Mouse (Mus musculus) layer of hippocampus, postnatal 36 days (tissue): Measurements from ENCODE around the gene Slc25a25. TPM values are rescaled to one million over a fixed set of nuclear protein-coding genes. Genes with fewer than 3 reads are reported as not detected.

Experiments
- DNase-seq, 2 experiments: peaks; one replicate each; pipeline ENCODE4 v3.0.0; 2022
- total RNA-seq, 2 experiments: library from RNA; stranded (reverse); gene quantifications; 2 replicates each; pipeline ENCODE4 v1.2.3; 2021

Slc25a25 gene
- total RNA-seq, 2 experiments from 2014 or later = 58.1 to 60.0 TPM

GRCm38 (mm10) chr2:32396695-32397094, 54.5 kb downstream of the Slc25a25 start:
- DNase-seq = no peak

- peak; percentile 91 to 92 for DNase-seq
These were observed 55.2 kb downstream of the Slc25a25 start for GRCm38 (mm10) chr2:32395946-32396621.

DNA sequence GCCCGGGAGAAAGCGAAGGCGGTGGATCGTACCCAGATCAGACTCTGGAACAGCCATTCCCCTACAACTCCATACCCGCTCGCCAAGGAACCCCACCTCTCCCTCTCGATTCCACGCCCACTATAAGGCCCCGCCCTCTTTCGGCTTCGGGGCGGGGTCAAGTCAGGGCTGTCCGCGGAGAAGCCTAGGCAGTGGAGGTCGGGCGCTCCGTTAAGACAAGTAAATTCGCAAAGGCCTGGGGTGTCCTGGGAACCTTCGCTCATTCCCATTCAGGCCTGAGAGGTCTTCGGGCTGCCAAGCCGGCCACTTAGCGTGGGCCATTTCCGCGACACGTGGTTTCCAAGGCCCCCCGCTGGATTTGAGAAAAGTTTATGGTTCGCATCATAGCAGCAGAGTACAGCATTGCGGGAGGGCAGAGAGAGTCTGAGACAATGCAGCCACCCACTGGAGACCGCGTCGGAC, 55.7 kb downstream of the Slc25a25 start, which contains the start of gene Ptges2:
TSS of gene Ptges2 (plus strand) at position 413 of the 462 bp plus-strand sequence.
- DNase-seq = peak; percentile 88 to 92

DNA sequence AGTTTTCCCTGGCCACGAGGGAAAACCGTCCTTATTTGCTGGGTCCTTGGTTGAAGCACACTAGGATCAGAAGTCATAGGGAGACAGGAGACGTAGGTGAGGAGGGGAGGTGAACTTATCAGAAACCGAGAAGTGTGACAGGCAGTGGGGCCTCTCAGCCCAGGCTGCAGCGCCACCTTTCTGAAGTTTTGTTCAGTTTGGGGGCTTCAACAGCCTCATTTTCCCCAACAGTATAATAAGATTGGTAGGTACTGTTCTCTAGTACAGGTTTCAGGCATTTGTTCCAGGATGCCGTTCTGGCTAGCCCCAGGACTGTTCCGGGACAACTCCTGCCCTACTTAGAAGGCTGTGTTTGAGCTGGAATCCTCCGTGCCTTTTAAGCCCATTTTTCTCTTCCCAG, 56.3 kb downstream of the Slc25a25 start:
- no peak for DNase-seq

- no peak for DNase-seq
These were observed 59.2 kb downstream of the Slc25a25 start for GRCm38 (mm10) chr2:32392063-32392462.

GRCm38 (mm10) chr2:32390871-32391270, 60.4 kb downstream of the Slc25a25 start:
- DNase-seq = no peak

- DNase-seq = no peak
These were observed 62.1 kb downstream of the Slc25a25 start for GRCm38 (mm10) chr2:32389157-32389556.

GRCm38 (mm10) chr2:32387706-32388490, 63.3 kb downstream of the Slc25a25 start, which contains the start of gene Lcn2:
TSS of gene Lcn2 (minus strand) at chr2:32388252.
- DNase-seq = no peak

DNA sequence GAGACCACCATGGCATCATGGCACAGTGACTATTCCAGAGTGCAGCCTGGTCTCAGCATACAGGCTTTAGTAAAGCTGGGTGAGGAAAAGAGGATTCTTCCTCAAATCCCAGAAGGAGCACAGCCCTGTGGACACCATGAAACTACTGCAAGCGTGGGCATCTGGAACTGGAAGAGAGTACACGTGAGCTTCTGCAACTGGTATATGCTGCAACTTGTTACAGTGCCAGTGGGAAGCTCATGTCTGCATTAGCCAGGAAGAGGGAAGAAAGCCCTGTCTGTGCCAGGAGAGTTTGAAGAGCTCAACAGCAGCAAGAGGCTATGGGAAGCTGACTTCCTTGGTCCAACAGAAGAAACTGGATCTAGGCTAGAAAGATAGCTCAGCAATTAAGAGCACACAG, 68.6 kb downstream of the Slc25a25 start:
- DNase-seq = no peak

DNA sequence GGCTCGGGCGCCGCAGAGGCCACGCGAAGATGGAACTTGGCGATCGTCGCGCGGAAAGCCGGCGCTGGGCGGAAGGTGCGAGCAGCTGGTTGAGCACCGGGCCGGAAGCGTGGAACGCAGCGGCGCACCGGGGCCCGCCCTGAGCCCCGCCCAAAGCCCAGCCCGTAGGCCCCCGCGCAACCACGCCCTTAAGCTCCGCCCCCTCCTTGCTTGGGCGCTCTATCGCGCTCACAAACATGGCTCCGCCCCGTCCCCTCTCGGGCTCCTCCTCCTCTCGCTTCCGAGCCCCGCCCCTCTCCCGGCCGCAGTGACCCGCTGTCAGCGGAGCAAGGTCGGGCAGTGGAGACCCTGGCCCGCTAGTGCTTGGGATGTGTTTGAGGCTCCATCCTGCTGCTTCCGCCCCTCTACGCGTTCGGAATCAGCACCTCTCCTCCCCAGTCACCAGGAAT, 69.4 kb downstream of the Slc25a25 start, which contains the start of gene 1110008P14Rik:
TSS of gene 1110008P14Rik (minus strand) at position 164 of the 449 bp plus-strand sequence.
- DNase-seq = peak; percentile 92 to 93

DNA sequence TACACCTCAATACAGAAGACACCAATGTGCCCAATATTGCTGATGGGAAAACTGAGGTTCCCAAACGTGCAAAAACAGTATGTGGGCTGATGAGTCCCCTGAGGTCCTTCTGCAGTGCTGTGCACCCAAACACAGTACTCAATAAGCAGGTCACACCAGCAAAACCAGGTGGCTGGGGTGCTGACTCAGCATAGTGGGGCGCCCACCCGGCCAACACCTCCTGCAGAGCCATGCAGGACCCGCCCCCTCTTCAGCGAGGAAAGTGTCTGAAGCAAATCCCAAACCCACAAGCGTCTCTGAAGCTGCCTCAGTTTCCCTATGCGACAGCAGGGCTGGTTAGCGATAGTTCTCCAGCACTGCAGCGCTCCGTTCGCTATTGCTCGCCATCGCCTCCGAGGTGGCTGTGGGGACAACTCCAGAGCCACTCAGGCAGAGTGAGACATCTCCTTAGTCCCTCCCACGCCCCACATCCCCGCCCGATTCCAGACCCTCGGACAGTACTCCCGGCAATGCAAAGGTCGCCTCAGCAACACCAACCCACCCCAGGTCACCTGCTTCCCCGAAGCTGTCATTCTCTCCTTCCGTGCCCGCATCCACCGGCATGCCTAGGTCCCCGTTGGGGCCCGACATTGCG, 70.0 kb downstream of the Slc25a25 start:
- peak in 1 of 2 experiments; percentile 54 for DNase-seq

DNA sequence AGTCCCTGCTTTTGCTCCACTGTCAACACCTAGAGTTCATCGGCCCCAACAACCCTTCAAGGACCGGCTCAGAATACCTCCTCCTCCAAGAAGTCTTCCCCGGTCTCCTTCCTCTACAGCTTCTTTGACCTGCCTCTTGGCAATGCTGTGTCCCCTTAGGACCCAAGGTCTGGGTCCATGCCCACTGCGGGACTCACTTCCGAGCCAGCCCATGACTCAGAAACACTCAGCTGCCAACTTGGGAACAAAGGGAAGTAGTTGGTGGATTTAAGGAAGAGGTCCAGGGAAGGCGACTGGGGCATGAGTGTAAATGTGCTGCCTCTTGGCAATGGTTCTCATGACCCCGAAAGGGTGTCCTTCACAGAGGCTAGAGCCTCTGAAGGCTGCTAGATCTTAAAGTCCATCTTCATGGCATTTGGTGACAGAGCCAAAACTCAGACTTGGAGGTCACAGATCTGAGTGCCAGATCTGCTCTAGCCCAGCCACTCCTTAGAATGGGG, 71.2 kb downstream of the Slc25a25 start:
- DNase-seq = no peak

DNA sequence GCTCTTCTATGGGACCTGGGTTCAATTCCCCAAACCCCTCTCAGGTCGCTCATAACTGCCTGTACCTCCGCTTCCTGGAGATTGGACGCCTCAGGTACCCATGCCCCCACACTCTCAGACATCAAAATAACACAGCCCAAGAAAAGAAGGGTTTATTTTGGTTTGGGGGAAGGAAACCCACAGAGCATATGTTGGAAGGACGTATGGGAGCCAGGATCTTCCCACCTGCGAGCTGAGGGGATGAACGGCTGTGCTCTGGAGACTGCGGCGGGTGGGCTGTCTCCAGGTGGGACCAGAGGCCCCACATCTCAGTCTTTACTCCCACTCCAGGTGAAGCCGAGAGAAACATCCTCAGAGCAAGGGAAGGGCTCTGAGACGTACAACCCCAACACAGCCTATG, 74.3 kb downstream of the Slc25a25 start:
- no peak for DNase-seq

- no peak for DNase-seq
These were observed 75.8 kb downstream of the Slc25a25 start for GRCm38 (mm10) chr2:32375317-32375940.

DNA sequence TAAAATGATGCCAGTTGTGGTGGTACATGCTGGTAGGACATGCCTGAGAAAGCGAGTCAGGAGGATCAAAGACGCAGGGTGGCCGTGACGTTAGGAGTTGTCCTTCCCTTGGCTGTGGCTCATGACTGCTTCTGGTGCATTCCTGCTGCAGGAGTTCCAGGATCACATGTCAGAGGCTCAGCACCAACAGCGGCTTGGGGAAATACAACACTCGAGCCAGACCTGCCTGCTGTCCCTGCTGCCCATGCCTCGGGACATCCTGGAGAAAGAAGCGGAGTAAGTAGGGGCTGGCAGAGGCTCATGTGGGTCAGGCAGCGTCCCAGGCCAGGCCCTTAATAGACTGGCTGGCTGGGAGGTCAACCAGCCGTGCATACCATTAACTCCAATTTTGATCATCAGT, 77.1 kb downstream of the Slc25a25 start:
- DNase-seq = no peak

DNA sequence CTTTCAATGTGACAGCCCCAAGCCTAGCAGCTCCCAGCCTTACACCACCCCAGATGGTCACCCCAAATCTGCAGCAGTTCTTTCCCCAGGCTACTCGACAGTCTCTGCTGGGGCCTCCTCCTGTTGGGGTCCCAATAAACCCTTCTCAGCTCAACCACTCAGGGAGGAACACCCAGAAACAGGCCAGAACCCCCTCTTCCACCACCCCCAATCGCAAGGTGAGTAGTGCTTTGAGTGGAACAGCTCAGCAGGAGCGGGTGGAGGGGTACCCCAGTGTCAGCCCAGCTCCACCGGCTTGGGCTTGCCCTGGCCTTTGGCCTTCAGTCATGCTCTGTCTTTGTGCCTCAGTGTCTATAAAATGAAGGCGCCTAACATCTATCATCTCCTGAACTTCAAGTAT, 83.9 kb downstream of the Slc25a25 start:
- DNase-seq = no peak

Other genes with a start within 250 kb of the Slc25a25 start
- gene Pomt1, start 214.9 kb downstream of the Slc25a25 start, total RNA-seq = 10 to 100 TPM; 25.6 to 26.4 TPM
- 10 to 100 TPM; 53.1 to 58.3 TPM for gene Uck1, start 191.3 kb downstream of the Slc25a25 start, total RNA-seq
- gene Golga2, start 164.1 kb downstream of the Slc25a25 start, total RNA-seq = 10 to 100 TPM; 79.9 to 81.2 TPM
- gene Swi5, start 163.4 kb downstream of the Slc25a25 start, total RNA-seq = 100 to 1,000 TPM; 208 to 224 TPM
- gene Ciz1, start 99.1 kb downstream of the Slc25a25 start, total RNA-seq = 10 to 100 TPM; 69.8 to 94.5 TPM
- gene Dnm1, start 98.1 kb downstream of the Slc25a25 start, total RNA-seq = 1,000 to 10,000 TPM; 1,246 to 1,312 TPM
- 100 to 1,000 TPM; 160 to 170 TPM for gene 1110008P14Rik, start 69.5 kb downstream of the Slc25a25 start, total RNA-seq
- 10 to 100 TPM in 1 of 2 experiments, under 1 TPM in 1; 0.65 to 13.4 TPM for gene Lcn2, start 63.2 kb downstream of the Slc25a25 start, total RNA-seq
- gene Ptges2, start 55.5 kb downstream of the Slc25a25 start, total RNA-seq = 10 to 100 TPM; 37.1 to 37.7 TPM
- gene Naif1, start 988 bp downstream of the Slc25a25 start, total RNA-seq = 1 to 10 TPM; 4.2 to 4.4 TPM
- 10 to 100 TPM; 69.4 to 69.8 TPM for gene Fam102a, start 83.9 kb upstream of the Slc25a25 start, total RNA-seq
- gene Dpm2, start 119.4 kb upstream of the Slc25a25 start, total RNA-seq = 10 to 100 TPM; 69.1 to 81.8 TPM
- gene Pip5kl1, start 123.4 kb upstream of the Slc25a25 start, total RNA-seq = 1 to 10 TPM; 2.9 to 3.8 TPM
- 1 to 10 TPM in 1 of 2 experiments, under 1 TPM in 1; 0.37 to 1.0 TPM for gene 9430097D07Rik, start 124.2 kb upstream of the Slc25a25 start, total RNA-seq
- 10 to 100 TPM; 35.6 to 41.2 TPM for gene St6galnac4, start 135.7 kb upstream of the Slc25a25 start, total RNA-seq
- 100 to 1,000 TPM; 114 to 117 TPM for gene St6galnac6, start 148.3 kb upstream of the Slc25a25 start, total RNA-seq
- gene Ak1, start 170.3 kb upstream of the Slc25a25 start, total RNA-seq = 100 to 1,000 TPM; 114 to 119 TPM
- gene Eng, start 195.2 kb upstream of the Slc25a25 start, total RNA-seq = 10 to 100 TPM; 18.9 to 19.2 TPM